Mouse (Mus musculus) gastrocnemius, adult 2 months (tissue): ENCODE results near the gene Dio2. TPM values are rescaled to one million over a fixed set of nuclear protein-coding genes. Genes with fewer than 3 reads are reported as not detected.

Experiments used
- DNase-seq: peaks from one replicate; pipeline ENCODE4 v3.0.0; 2022
- H3K27ac ChIP-seq: fragments of 200-600 bp; 2 replicates; pipeline ENCODE4 v1.8.1; 2022; ENCODE audit warnings: mild to moderate bottlenecking
- H3K4me3 ChIP-seq: fragments of 200-600 bp; 2 replicates; pipeline ENCODE4 v1.8.1; 2022; ENCODE audit warnings: mild to moderate bottlenecking, moderate library complexity
- CTCF ChIP-seq: fragments of 200-600 bp; IDR thresholded peaks from 2 replicates; pipeline ENCODE4 v1.8.1; 2022; ENCODE audit warnings: antibody characterized with exemption, mild to moderate bottlenecking, moderate library complexity
- intact Hi-C: fragments of 180-260 bp; cut with DNase I; formaldehyde crosslinking; loops from one replicate; pipeline ENCODE4 v1.15.1; 2025
- long read RNA-seq, 2 experiments: library from polyadenylated mRNA; stranded (forward); transcript quantifications; one replicate each; pipeline ENCODE4 v2.0.0; 2021
- total RNA-seq, 2 experiments: library from RNA; stranded (reverse); gene quantifications; 2 replicates each; pipeline ENCODE4 v1.2.3; 2021

Gene Dio2
- 1 to 10 TPM in 1 of 2 experiments, under 1 TPM in 1; 0.71 to 2.1 TPM for total RNA-seq
- long read RNA-seq, experiment 1, full-length matches to known transcripts, result 1 of 2 reads
- long read RNA-seq, experiment 1, partial matches to known transcripts, result 0 of 2 reads
- long read RNA-seq, experiment 1, other reads (novel, unspliced or antisense), result 1 of 2 reads
- long read RNA-seq, experiment 2, full-length matches to known transcripts, result 1 of 1 reads
- long read RNA-seq, experiment 2, partial matches to known transcripts, result 0 of 1 reads
- long read RNA-seq, experiment 2, other reads (novel, unspliced or antisense), result 0 of 1 reads

GRCm38 (mm10) chr12:90738388-90739223 lies at the start of gene Dio2:
Gene Dio2, minus strand, starts transcription at chr12:90738438.
- peak; percentile 3; the same call in 1 of the 2 replicates for TF ChIP-seq CTCF
- Histone ChIP-seq H3K27ac (peak within 1 kb of the TSS; percentile 65), H3K4me3 (peak within 1 kb of the TSS; percentile 71)
- intact Hi-C loops, result no loop called here
- peak; percentile 35 for DNase-seq

GRCm38 (mm10) chr12:90781438-90781837 lies 43.2 kb upstream of the Dio2 start:
- TF ChIP-seq CTCF, result no peak
- no peak overlapping the region for H3K27ac ChIP-seq
- no peak overlapping the region for H3K4me3 ChIP-seq
- no peak for DNase-seq
- intact Hi-C loops, result no loop called here

- H3K27ac ChIP-seq, result no peak overlapping the region
- no peak for DNase-seq
- TF ChIP-seq CTCF, result no peak
- intact Hi-C loops, result loop anchor here (5.0 kb wide), 1 partner anchor 298 kb away; no protein-coding TSS in a partner anchor
- no peak overlapping the region for H3K4me3 ChIP-seq
Measured at GRCm38 (mm10) chr12:90744752-90745151, 6.5 kb upstream of the Dio2 start.

GRCm38 (mm10) chr12:90743633-90744032 lies 5.4 kb upstream of the Dio2 start:
- Histone ChIP-seq H3K4me3 (no peak overlapping the region), H3K27ac (no peak overlapping the region)
- no peak for DNase-seq
- intact Hi-C loops, result loop anchor here (5.0 kb wide), 1 partner anchor 299 kb away; no protein-coding TSS in a partner anchor
- no peak for TF ChIP-seq CTCF

- peak; percentile 77 for DNase-seq
- intact Hi-C loops, result loop anchor here (2.0 to 5.0 kb wide), 4 partner anchors 302 to 586 kb away; no protein-coding TSS in a partner anchor
- Histone ChIP-seq H3K4me3 (no peak overlapping the region), H3K27ac (no peak overlapping the region)
- TF ChIP-seq CTCF, result peak; percentile 87
Measured at GRCm38 (mm10) chr12:90740468-90740867, 2.2 kb upstream of the Dio2 start.

GRCm38 (mm10) chr12:90737932-90738331 lies 306 bp downstream of the Dio2 start:
- H3K27ac ChIP-seq, result peak overlapping the region; percentile 65
- H3K4me3 ChIP-seq, result peak overlapping the region; percentile 71
- no peak for TF ChIP-seq CTCF
- intact Hi-C loops, result no loop called here
- DNase-seq, result peak; percentile 36

- H3K27ac ChIP-seq, result no peak overlapping the region
- no peak overlapping the region for H3K4me3 ChIP-seq
- no peak for DNase-seq
- intact Hi-C loops, result no loop called here
- no peak for TF ChIP-seq CTCF
Measured at GRCm38 (mm10) chr12:90735447-90735846, 2.8 kb downstream of the Dio2 start.

- Histone ChIP-seq H3K4me3 (no peak overlapping the region), H3K27ac (no peak overlapping the region)
- no peak for TF ChIP-seq CTCF
- no peak for DNase-seq
- intact Hi-C loops, result no loop called here
Measured at GRCm38 (mm10) chr12:90734503-90734902, 3.7 kb downstream of the Dio2 start.

- TF ChIP-seq CTCF, result no peak
- DNase-seq, result no peak
- Histone ChIP-seq H3K4me3 (no peak overlapping the region), H3K27ac (no peak overlapping the region; the same call in 1 of the 2 replicates)
- intact Hi-C loops, result no loop called here
Measured at GRCm38 (mm10) chr12:90733721-90734120, 4.5 kb downstream of the Dio2 start.

- H3K4me3 ChIP-seq, result no peak overlapping the region
Measured at GRCm38 (mm10) chr12:90729648-90730047, 8.6 kb downstream of the Dio2 start.

GRCm38 (mm10) chr12:90725107-90725506 lies 13.1 kb downstream of the Dio2 start:
- Histone ChIP-seq H3K27ac (no peak overlapping the region), H3K4me3 (no peak overlapping the region)
- DNase-seq, result no peak
- TF ChIP-seq CTCF, result no peak
- intact Hi-C loops, result no loop called here

More at GRCm38 (mm10) chr12:90729648-90730047, 8.6 kb downstream of the Dio2 start:
- intact Hi-C loops, result no loop called here
- no peak overlapping the region for H3K27ac ChIP-seq
- peak; percentile 76 for DNase-seq
- peak; percentile 81 for TF ChIP-seq CTCF

- Histone ChIP-seq H3K4me3 (no peak overlapping the region), H3K27ac (no peak overlapping the region)
- DNase-seq, result no peak
- intact Hi-C loops, result no loop called here
- no peak for TF ChIP-seq CTCF
Measured at GRCm38 (mm10) chr12:90724644-90725043, 13.6 kb downstream of the Dio2 start.

GRCm38 (mm10) chr12:90694135-90694534 lies 44.1 kb downstream of the Dio2 start:
- TF ChIP-seq CTCF, result no peak
- intact Hi-C loops, result no loop called here
- Histone ChIP-seq H3K27ac (no peak overlapping the region), H3K4me3 (no peak overlapping the region)
- DNase-seq, result no peak
